Mouse (Mus musculus) liver, embryonic 14.5 days (tissue): ENCODE data around the gene Ntm. TPM values are rescaled to one million over a fixed set of nuclear protein-coding genes. Genes with fewer than 3 reads are reported as not detected.

Source experiments
- ATAC-seq: fragments of 200-750 bp; cut with Nextera tagmentation; 2 replicates; pipeline ENCODE4 v1.8.0; 2017; ENCODE audit warnings: moderate number of reproducible peaks, mild to moderate bottlenecking, moderate library complexity; ENCODE audit not compliant: insufficient read depth
- DNase-seq, 3 experiments: peaks; one replicate each; pipeline ENCODE4 v3.0.0-alpha.2; 2012 to 2013; ENCODE audit warnings: low read depth in 3 of 3, low spot score in 3 of 3
- H3K27ac ChIP-seq: fragments of 300-500 bp; sonication (generic); 2 replicates; pipeline ENCODE4 v1.5.1; 2014; ENCODE audit warnings: moderate library complexity, mild to moderate bottlenecking, control low read depth, inconsistent platforms
- H3K27me3 ChIP-seq: fragments of 300-500 bp; sonication (generic); 2 replicates; pipeline ENCODE4 v1.6.1; 2014; ENCODE audit warnings: mild to moderate bottlenecking, low read length, moderate library complexity; ENCODE audit not compliant: control insufficient read depth, insufficient read depth
- H3K36me3 ChIP-seq: fragments of 300-500 bp; sonication (generic); replicated peaks from 2 replicates; pipeline ENCODE4 v1.6.1; 2014; ENCODE audit warnings: low read depth; ENCODE audit not compliant: control insufficient read depth, insufficient read depth
- H3K4me1 ChIP-seq, 2 experiments: fragments of 200-500 bp in 1 of 2; fragments of 300-500 bp in 1 of 2; sonication (generic) in 1 of 2; replicated peaks; 2 replicates each; pipeline ENCODE4 v1.6.1; 2012 to 2014; ENCODE audit warnings: antibody characterized with exemption in 1 of 2, inconsistent platforms in 1 of 2, low read length in 1 of 2; ENCODE audit not compliant: control insufficient read depth in 2 of 2, insufficient read depth in 2 of 2
- H3K4me2 ChIP-seq: fragments of 300-500 bp; sonication (generic); 2 replicates; pipeline ENCODE4 v1.6.1; 2014; ENCODE audit warnings: low read depth, mild to moderate bottlenecking, control low read depth, moderate library complexity
- H3K4me3 ChIP-seq, 2 experiments: fragments of 200-500 bp in 1 of 2; fragments of 300-500 bp in 1 of 2; sonication (generic) in 1 of 2; 2 replicates each; pipeline ENCODE4 v1.5.1; 2012 to 2014; ENCODE audit warnings: low read depth in 2 of 2, low read length in 2 of 2, mild to moderate bottlenecking in 2 of 2, control low read depth in 1 of 2, inconsistent platforms in 1 of 2, moderate library complexity in 1 of 2; ENCODE audit not compliant: insufficient read depth in 1 of 2
- H3K9ac ChIP-seq: fragments of 300-500 bp; sonication (generic); replicated peaks from 2 replicates; pipeline ENCODE4 v1.6.1; 2014; ENCODE audit warnings: mild to moderate bottlenecking, control low read depth, moderate library complexity
- H3K9me3 ChIP-seq: fragments of 300-500 bp; sonication (generic); 2 replicates; pipeline ENCODE4 v1.6.1; 2016; ENCODE audit warnings: low read length, mixed read lengths; ENCODE audit not compliant: control insufficient read depth
- CTCF ChIP-seq: IDR thresholded peaks from 2 replicates; pipeline ENCODE4 v1.5.1; 2016; ENCODE audit warnings: antibody characterized with exemption, low read depth, control low read depth
- EP300 ChIP-seq: IDR thresholded peaks from 2 replicates; pipeline ENCODE4 v1.6.1; 2016; ENCODE audit warnings: antibody characterized with exemption, low read depth
- WGBS: fragments of 180-500 bp; shearing (Covaris S2); extraction: QIAGEN DNeasy Blood & Tissue Kit; methylation state at CpG from one replicate; pipeline ENCODE4 v1.1.7; 2014; ENCODE audit not compliant: insufficient replicate concordance; 5-methylcytosine and 5-hydroxymethylcytosine counted together
- polyA plus RNA-seq, 2 experiments: library from polyadenylated mRNA; depleted of rRNA in 1 of 2; stranded (reverse) in 1 of 2; unstranded in 1 of 2; fragments of >200 nt; fragmentation: Nextera tagmentation in 1 of 2; extraction: Ambion mirVana in 1 of 2; gene quantifications; 2 replicates each; pipeline versions ENCODE4 v1.2.1 to v1.2.3; 2012 to 2014

Gene Ntm
- polyA plus RNA-seq, 2 experiments: 0.21 to 0.30 TPM

- WGBS: under 1% methylated on average over 53 of the region's 61 CpGs
- Histone ChIP-seq H3K36me3 (no peaks in the 10 kb centered on the region), H3K27me3 (peaks cover 28% of the 10 kb centered on the region), H3K4me2 (peak overlapping the region; percentile 32), H3K27ac (no peak overlapping the region), H3K4me3 (no peak overlapping the region; a peak in 1 of 4 replicates), H3K9ac (no peak overlapping the region), H3K4me1 (no peaks in the 10 kb centered on the region), H3K9me3 (no peaks in the 10 kb centered on the region)
- ATAC-seq (no peak), DNase-seq (no peak)
- TF ChIP-seq CTCF (no peak), EP300 (no peak)
These were observed 550.7 kb downstream of the Ntm start for GRCm38 (mm10) chr9:29412181-29412771.

DNA sequence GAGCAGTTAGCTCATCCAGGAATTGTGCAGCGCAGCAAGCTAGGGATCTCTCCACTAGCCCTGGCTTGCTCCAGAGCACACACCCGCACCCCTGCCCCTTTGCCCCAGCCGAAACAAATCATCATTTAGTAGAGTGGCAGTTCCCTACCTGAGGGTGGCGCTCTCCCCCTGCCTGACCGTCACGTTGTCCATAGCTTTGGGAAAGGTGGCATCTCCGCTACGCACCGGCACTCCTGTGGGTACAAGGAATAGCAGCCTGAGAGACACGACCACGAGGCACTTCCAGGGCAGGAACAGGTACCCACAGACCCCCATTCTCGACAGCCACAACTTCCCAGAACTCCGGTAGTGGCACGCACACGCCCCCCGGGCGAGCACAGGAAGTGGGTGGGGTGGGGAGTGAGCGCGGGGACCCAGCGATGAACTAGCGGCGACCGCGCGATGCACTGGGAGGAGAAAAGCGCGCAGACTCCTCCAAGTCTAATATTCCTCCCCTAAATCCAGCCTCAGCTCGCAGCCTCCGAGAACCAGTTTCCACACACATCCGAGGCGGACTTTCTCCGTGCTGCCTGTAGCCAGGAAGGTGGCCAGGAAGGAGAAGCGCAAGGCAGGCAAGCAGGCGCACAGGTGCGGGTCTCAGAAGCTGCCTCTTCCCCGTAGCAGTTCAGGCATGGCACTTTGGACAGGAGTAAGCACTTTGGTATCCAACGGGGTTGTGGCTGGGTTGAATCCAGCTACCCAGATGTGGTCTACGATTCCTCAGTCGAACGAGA is 551.3 kb downstream of the Ntm start:
- no peak overlapping the region for H3K9ac ChIP-seq
- no peak overlapping the region; a peak in 1 of 4 replicates for H3K4me3 ChIP-seq
- ATAC-seq (no peak), DNase-seq (no peak)
- H3K27ac ChIP-seq: no peak overlapping the region
- WGBS: 1% methylated on average over 40 of the region's 40 CpGs
- H3K4me2 ChIP-seq: peak overlapping the region; percentile 32
- H3K36me3 ChIP-seq: no peaks in the 10 kb centered on the region
- TF ChIP-seq CTCF: 0 out of 2 replicates have a peak, but pooled peaks have one; percentile 20
- no peak for TF ChIP-seq EP300
- H3K27me3 ChIP-seq: peaks cover 28% of the 10 kb centered on the region
- no peaks in the 10 kb centered on the region for H3K4me1 ChIP-seq
- no peaks in the 10 kb centered on the region for H3K9me3 ChIP-seq

- no peak overlapping the region for H3K4me3 ChIP-seq
- H3K27ac ChIP-seq: no peak overlapping the region
- no peak overlapping the region for H3K4me2 ChIP-seq
- H3K4me1 ChIP-seq: no peaks in the 10 kb centered on the region
- peaks cover 28% of the 10 kb centered on the region for H3K27me3 ChIP-seq
- no peaks in the 10 kb centered on the region for H3K36me3 ChIP-seq
- TF ChIP-seq EP300: no peak
- no peak overlapping the region for H3K9ac ChIP-seq
- ATAC-seq: no peak
- WGBS: 38% methylated on average over 10 of the region's 10 CpGs
- no peak for DNase-seq
- H3K9me3 ChIP-seq: no peaks in the 10 kb centered on the region
These were observed 552.1 kb downstream of the Ntm start for GRCm38 (mm10) chr9:29410728-29411407.

- no peak for DNase-seq
- H3K9me3 ChIP-seq: no peaks in the 10 kb centered on the region
- H3K4me1 ChIP-seq: no peaks in the 10 kb centered on the region
- ATAC-seq: no peak
- no peak overlapping the region for H3K4me3 ChIP-seq
- peaks cover 28% of the 10 kb centered on the region for H3K27me3 ChIP-seq
- TF ChIP-seq CTCF (no peak), EP300 (no peak)
- no peak overlapping the region for H3K27ac ChIP-seq
- WGBS: 50% methylated on average over 6 of the region's 6 CpGs
- no peak overlapping the region for H3K4me2 ChIP-seq
- H3K9ac ChIP-seq: no peak overlapping the region
- H3K36me3 ChIP-seq: no peaks in the 10 kb centered on the region
These were observed 552.7 kb downstream of the Ntm start for GRCm38 (mm10) chr9:29410284-29410683.
